Mouse (Mus musculus) WW6 (cell line): Measurements from ENCODE around the gene Sorcs2.

Source experiments
- DNase-seq: peaks from one replicate; pipeline ENCODE4 v3.0.0-alpha.2; 2013; ENCODE audit warnings: low read depth, low spot score

Gene Sorcs2

DNA sequence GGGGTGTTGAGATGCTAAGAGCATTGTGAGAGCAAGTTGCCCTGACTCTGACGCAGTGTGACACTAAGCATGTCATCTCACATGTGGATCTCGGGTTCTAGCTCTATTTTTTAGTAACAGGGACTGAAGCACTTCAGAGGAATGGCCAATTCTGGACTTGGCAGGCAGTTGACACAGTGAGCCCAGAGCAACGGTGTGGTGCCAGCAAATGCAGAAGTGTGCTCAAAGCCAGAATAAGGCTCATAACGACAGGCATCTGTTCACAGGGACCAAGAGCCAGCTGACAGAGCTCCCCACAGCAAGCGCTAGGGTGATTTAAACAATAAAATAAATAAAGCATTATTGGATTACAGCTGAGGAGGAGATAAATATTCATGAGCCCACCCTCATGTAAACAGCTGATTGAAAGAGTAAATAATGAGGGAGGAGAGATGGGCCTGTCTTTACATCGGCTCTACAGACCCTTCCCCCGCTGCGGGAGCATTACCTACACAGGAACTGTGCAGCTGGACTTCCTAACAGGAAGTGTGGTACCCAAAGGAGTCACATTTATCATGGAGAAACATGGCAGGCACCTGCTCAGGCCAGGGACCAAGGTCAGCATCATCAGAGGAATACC, 267.4 kb downstream of the Sorcs2 start:
- no peak for DNase-seq

DNA sequence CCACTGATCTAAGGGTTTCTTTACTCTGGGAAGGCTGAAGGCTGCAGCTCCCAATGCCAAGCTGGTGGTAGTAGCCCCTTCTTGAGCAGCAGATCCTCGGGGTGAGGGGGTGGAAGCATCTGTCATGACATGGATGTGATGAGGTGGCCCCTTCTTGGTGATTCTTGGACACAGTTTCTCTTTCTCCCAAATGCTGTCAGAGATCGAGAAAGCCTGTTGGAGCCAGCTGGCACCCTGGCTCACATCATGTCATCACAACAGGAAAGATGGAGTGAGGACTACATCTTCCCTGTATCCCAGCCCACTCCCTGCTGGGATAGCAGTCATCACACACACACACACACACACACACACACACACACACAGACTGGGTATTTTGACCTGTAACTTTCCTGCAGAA, 268.3 kb downstream of the Sorcs2 start:
- no peak for DNase-seq

DNA sequence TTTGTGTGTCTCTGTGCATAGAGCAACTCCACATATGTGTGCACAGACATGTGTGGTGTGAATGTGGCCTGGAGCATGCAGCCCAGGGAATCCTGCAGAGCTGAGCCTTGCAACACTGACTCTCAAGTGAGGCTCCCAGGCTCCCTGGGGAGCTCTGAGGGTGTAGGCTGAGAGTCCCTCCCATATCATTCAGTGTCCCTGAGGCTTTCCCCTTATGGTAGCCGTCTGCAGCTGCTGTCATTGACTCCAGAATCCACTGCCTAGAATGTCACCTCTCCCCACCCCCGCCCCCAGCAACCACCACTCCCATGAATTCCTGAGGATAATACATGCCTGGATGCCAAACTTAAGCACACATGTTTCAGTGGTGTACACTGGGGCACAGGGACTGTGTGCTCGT, 269.4 kb downstream of the Sorcs2 start:
- DNase-seq = no peak

DNA sequence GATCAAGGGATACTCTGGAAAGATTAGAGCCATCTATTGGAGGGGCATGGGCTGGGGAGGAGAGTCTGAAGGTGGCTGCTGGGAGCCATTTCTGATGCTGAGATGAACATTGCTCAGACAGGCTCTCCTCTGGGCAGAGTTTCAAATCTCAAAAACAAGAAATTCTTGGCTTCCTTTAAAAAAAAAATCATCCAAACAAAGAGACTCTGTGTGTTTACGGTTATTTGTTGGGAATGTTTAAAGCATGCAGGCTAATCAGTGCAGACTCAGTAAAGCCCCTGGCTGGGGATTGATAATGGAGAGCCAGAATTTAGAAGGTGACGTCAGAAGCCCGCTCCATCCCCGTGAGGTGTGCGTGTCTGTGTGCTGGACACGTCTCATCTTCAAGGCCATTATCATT, 272.9 kb downstream of the Sorcs2 start:
- no peak for DNase-seq

DNA sequence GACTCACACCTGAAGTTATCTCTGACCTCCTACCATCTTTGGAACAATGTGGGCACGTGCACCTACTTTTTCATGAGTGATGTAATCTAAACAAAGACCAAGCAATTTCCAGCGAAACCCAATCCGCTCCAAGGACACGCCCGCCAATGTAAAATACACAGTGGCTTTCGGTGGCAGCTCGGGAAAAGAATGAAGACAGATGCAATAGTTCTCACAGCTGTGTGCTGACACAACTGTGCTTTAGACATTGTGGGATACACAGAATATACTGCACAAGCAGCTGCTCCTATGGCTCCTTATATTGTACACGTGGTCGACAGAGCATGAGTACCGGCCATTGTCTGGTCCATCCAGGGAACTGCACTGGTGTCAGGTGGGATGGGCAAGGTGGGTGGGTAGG, 275.0 kb downstream of the Sorcs2 start:
- no peak for DNase-seq

DNA sequence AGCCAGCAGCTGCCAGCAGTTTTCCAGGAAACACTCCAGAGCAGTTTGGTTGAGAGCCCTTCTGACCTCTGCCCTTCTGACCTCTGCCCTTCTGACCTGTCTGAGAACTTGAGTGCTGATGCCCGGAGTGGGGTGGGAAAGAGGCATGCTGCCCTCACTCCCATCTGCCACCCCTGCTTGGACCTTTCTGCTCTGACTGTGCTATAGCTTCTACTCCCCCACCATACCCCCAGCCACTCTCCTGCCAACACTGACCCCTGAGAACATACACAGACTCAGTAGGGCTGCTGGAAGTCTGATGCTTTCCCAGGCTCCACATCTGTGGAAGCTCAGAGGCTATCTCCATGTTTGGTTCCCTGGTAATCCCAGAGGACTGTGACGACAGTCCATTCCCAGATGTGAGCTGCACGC, 277.0 kb downstream of the Sorcs2 start:
- DNase-seq = no peak

DNA sequence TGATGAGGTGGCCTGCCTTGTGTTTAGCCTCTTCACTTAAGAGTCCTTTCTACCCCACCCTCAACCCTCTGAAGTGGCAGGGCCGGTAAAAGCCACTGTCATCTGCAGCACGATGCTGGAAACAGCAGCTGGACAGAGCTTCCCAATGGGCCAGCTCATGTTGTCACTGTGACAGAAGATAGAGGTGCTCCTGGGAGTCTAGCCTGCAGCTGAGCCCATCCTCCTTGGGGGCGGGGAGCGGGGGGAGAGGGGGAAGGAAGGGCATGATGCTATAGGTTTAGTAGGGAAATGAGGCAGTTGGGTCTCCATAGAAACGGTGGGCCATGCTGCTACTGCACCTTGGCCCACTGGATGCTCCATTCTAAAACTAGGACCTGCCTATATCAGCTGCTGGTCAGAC, 279.9 kb downstream of the Sorcs2 start:
- DNase-seq = no peak

DNA sequence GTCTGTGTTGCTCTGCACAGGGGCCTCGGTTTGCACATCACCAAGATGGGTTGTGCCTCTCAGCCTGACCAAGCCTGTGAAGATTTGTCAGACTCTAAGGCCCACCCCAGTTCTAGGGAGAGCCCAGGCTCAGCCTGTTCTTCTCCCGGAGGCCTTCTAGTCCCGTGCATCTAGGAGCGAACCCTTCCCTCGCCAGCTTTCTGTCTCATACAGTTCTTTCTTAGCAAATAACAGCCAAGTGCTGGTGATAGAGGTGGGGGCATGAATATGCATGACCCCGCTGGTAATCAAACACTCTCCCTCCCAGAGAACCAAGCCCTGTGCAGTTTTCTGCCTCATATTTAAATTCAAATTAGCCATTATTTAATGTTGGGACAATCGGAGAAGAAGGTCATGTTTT, 282.4 kb downstream of the Sorcs2 start:
- no peak for DNase-seq

DNA sequence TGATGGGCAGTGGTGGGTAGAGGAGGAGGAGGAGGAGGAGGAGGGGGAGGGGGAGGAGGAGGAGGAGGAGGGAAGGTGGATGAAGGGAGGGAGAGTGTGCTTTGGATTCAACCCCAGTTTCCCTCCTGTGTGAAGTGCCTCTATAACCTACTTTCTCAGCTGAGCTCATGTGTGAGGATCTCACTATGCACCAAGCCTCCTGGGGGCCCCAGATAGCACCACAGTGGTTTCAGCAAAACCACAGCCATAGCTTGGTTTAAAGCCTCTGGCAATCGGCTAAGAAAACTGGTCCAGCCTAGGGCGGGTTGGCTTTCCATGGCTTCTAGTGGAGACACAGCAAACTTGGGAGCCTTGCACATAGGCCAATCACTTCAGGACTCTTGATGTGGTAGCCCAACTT, 284.2 kb downstream of the Sorcs2 start:
- no peak for DNase-seq

DNA sequence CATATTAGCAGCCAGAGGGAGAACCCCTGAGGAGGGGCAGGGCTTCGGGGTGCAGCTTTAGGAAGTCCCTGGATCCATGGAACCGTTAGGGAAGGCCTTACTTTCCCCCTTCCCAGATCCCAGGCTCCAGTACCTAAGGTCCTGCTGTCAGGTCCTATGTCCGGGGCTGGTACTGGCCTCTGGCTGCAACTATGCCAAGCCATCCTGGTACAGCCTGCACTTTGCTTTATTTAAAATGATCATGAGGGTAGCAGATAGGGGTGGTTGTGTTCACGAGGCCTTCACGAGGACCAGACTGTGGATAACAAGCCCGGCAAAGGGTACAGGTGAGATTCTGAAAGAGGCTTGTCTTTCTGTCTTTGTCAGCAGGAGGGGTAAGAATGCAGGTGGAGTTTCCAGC, 285.2 kb downstream of the Sorcs2 start:
- DNase-seq = no peak

DNA sequence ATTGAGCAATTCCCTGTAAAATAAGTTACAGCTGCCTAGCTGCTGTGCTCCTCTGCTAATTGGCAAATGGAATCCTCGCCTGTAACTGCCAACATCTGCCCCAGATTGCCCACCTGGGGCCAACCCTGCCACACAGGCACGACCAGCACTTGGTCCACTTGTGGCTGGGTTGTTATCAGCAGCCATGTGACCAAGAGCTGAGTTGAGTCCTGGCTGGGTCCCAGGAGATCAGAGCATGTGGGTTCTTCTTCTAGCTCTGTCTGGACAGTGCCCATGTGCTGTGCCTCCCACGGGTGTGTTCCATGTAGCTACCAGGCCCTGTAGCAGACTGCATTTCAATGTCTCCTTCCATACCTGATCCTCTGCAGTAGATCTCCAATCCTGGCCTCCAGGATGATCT, 286.4 kb downstream of the Sorcs2 start:
- DNase-seq = no peak

DNA sequence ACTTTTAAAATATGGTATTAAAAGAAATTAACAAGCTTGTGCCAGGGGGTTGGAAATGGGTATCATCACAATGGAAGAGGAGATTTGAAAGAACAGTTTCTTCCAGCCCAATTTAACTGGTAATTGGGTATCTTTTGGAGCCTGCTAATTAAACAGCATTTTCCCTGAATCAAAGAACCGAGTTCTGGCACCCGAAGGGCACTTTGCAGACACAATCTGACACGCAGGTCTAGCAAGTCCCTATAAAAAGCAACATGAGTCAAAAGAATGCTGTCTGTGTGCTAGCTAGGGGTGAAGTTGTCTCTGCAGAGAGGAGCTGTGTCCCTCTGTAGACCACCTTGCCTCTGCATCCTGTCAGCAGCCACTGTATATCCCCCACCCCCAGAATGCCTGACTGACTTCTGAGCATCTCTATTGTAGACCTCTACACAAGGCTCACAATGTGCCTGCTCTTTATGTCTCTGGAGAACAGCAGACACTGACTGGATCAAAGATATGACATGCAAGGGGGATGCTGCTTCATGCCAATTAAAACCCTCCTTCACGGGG, 289.5 kb downstream of the Sorcs2 start:
- DNase-seq = no peak

DNA sequence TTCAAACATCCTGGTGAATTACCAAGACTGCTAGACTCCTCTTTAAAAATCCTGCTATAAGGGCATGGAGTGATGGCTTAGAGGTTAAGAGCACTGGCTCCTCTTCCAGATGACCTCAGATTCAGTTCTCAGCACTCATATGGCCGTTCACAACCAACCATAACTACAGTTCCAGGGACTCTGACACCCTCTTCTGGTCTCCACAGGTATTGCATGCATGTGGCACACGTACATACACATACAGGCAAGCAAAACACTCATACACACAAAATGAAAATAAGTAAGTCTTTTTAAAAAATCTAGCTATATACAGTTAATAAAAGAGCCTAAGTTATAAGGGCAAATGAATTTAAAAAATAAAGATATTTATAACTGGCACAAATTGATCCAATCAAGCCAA, 294.5 kb downstream of the Sorcs2 start:
- no peak for DNase-seq

DNA sequence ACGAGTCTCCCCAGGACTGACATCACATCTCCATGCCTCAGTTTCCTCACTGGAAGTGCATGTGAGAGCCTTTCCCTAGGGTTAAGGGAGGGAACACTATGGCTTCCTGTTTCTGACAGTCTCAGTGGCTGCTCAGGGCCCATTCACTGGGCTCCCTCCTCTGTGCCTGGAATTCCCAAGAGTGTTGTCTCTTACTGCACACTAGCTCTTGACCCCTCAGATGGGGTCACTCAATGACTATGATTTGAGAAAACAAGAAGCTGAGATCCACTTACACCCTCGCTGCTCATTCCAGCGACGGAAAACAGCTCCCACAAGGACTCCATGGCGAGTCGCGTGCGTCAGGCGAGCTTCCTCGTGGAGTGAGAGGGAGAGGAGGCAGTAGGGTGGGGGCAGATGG, 296.8 kb downstream of the Sorcs2 start:
- no peak for DNase-seq

DNA sequence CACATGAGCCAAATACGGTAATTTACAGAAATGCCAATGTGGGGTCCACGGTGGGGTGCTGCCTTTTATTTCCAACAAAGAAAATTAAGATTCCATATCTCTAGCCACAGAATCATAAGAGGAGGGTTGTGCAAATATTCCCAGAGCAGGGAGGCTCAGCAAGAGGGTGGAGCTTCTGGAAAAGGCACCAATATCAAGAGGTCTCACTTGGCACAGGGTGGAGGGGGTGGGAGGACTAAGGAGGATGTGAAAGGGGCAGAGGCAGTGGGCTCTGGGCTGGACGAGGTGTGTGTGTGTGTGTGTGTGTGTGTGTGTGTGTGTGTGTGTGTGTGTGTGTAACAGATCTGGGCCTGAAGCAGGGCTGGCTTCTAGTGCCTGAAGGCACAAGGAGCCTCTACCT, 297.5 kb downstream of the Sorcs2 start:
- no peak for DNase-seq

DNA sequence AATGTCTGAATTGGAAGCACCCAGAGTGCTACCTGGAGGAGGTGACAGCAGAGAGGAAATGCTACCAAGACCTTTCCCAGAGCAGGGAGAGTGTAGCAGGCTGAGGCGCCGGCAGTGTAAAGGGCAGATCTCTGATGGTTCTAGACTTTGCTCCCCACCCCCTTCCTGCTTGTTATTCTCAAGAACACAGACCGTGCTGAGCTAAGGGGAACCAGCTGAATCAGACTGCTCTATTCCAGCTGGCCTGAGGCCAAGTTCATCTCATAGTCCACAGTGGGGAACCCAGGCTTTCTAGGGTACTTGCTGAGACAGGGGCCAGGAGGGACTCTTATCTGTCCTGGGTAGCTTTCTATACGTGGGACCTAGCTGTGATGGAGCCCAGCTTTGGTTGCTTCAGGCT, 298.3 kb downstream of the Sorcs2 start:
- no peak for DNase-seq

DNA sequence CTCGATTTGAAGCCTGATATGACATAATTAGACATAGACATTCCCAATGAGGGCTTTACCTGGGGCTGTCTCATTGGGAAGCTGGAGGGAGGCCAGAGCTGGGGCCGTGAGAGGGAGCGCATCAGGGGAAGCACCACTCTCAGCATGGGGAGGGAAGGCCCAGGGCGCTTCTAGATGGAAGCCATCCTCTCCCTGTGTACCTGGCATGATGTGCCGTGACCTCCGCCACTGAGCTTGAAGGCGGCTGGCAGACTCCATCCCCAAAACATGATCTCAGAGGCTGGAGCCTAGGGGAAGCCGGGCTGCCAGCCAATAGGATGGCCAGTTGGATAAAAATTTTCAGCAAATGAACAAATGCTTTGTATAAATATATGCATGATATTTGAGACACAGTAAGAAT, 301.9 kb downstream of the Sorcs2 start:
- DNase-seq = no peak

DNA sequence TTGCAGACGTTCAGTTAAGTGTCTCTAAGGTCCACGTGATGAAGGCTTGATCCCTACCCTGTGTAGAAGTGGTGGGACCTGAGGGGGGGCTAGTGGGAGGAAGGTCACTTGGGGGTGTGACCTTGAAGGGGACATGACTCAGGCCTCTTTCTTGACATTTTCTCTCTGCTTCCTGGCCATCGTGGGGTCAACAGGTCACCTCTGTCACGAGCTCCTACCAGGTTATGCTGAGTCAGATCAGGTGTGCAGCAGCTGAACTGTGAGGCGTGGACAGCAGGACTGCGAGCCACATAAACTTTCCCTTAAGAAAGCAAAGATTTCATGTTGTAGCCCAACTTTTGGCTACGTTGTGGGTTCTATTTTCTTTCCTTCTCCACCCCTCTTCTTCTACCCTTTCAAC, 307.9 kb downstream of the Sorcs2 start:
- DNase-seq = no peak

DNA sequence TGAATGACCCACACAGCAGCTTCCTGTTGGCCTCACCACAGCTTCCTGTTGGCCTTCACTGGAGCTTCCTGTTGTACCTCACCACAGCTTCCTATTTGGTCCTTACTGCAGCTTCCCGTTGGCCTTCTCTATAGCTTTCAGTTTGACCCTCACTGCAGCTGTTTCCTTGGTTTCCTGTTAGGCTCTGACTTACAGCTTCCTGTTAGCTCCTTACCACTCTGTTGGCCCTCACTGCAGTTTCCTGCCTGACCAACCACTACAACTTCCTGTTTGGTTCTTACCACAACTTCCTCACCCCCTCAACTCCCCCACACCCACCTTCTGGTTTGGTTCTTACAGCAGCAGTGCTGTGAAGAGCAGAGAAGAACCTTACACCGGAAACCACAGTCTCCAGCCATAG, 308.7 kb downstream of the Sorcs2 start:
- DNase-seq = no peak

DNA sequence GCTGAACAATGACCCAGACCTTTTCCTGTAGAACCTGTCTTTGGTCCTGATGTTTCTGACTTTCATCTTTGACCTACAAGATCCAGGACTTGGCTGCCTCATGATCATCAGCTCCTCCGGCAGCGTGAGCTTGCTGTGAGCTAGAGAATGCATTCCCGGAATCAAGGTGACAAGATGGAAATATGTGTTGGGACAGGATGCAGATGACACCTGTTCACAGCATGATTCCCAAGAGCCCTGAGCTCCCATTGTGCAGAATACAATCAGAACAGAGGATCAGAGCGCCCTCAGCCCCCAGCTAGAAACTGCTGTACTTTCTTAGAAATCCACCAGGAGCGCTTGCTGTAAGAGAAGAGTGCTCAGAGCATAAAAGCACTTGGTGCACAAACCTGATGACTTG, 311.0 kb downstream of the Sorcs2 start:
- DNase-seq = no peak

DNA sequence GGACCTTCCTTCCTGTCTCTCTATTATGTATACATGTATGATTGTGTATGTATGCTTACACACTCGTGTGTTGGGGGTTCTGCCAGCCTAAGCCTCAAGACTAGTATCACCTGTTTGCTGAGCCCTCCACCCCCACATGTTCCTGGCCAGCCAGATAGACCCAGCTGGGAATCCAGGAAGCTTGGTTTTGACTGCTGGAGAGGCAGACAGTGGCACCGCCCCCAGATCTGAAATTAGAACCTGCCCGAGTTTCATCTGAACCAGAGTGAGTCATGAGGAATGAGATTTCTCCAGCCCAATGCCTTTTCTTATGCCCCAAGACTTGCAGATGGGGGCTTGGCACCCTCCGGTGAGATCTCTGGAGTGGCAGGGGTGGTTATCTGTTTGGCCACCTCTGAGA, 312.3 kb downstream of the Sorcs2 start:
- no peak for DNase-seq

DNA sequence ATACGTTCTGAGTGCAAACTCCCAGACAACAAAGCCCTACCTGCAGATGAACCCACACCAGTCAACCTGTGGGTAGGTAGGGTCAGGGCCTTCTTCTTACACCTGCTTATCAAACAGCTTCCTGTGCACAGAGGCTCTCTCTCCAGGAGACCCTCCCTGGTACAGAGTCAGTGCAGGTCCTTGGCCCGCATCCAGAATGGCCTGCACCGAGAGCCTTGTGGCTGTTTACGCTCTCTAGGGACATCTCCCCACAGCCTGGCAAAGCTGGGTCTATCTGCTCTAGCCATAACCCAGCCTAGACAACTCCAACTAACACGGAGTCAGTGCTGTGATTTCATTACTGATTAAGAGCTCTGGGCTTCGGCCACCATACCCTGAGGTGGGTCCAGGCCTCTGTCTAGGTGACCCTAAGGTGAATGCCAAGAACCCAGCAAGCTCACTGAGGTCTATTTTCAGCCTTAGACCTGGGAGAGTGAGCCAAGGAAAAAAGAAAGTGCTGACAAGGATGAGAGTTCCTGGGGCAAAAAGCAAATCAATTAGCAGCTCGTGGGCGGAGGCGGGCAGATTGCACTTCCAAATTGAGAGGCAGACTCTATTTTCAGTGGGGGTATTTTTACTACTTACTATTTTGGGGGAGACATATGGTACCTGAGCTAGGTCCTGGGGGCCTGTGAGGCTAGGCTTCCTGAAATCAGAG, 313.9 kb downstream of the Sorcs2 start:
- no peak for DNase-seq

DNA sequence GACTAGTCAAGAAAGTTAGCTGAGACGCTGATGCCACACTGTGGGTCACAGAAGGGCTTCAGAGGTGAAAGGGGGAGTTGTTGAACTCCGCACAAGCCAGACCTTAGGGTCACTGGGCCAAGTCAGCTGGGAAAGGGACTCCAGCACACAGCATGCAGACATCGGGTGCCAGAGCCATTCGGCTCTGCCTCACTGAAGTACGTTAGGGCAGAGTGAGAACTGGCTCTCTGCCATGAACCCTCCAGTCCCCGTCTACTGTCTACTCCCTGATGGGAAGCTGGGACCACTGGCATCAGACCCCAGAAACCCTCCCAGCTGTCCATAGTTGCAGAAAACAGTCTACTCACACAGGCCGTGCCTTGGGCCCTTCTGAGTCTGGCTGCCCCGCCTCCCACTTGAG, 316.9 kb downstream of the Sorcs2 start:
- no peak for DNase-seq
